In the genomic region with DNA sequence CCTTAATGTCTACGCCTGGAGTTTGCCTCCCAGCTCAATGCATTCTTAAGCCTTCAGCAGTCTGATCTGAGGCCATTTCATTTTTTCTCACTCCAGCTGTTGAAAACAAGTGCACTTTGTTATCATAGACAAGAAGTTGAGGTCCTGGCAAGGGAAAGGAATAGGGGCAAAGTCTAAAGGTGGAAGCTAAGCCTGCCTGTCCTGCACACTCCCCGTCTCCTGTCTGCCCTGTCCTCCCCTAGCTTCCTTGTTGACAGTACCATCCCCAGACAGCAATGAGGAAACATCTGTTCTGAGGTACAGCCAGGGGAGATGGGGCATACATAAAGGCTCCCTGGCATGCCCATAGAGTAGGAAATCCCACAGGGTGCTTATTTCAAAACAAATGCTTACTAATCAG, we compare ENCODE assay signal across 17 mouse cellular contexts.
"Had no signal": no experiment of that assay in that cellular context is flagged by ENCODE, and none has a peak within 500 bp of the region (broad histone marks: within the 10 kb centered on the region; RNA-seq: fewer than 3 reads in every experiment).

No protein-coding gene starts in this region.

- H3K36me3 ChIP-seq: hindbrain, embryonic 12.5 days; limb, embryonic 12.5 days; liver, embryonic 15.5 days; midbrain, embryonic 12.5 days; neural tube, embryonic 15.5 days; stomach, embryonic 15.5 days had no signal

- H3K4me3 ChIP-seq: hindbrain, embryonic 12.5 days; left cerebral cortex, adult 2 months; limb, embryonic 12.5 days; liver, embryonic 15.5 days; megakaryocyte, embryonic 14.5 days; midbrain, embryonic 12.5 days; neural tube, embryonic 15.5 days; stomach, embryonic 15.5 days had no signal

- ATAC-seq: hindbrain, embryonic 16.5 days; inflammation-experienced regulatory T-cells, adult 6 months; lung, postnatal 0 days had no signal

- H3K4me2 ChIP-seq: hindbrain, embryonic 12.5 days; limb, embryonic 12.5 days; liver, embryonic 11.5 days; liver, embryonic 15.5 days; midbrain, embryonic 12.5 days; neural tube, embryonic 15.5 days; stomach, embryonic 15.5 days had no signal

- H3K9ac ChIP-seq: hindbrain, embryonic 12.5 days; limb, embryonic 12.5 days; liver, embryonic 15.5 days; midbrain, embryonic 12.5 days; neural tube, embryonic 15.5 days; stomach, embryonic 15.5 days had no signal

- H3K9me3 ChIP-seq: hindbrain, embryonic 12.5 days; limb, embryonic 12.5 days; liver, embryonic 15.5 days; megakaryocyte, embryonic 14.5 days; midbrain, embryonic 12.5 days; neural tube, embryonic 15.5 days; stomach, embryonic 15.5 days had no signal

- DNase-seq: kidney, postnatal 4 days; lung, adult 2 months; spleen, adult 18-20 months; thymus, postnatal 4 days had no signal

- H3K4me1 ChIP-seq: hindbrain, embryonic 12.5 days; liver, embryonic 15.5 days; megakaryocyte, embryonic 14.5 days; midbrain, embryonic 12.5 days; neural tube, embryonic 15.5 days; stomach, embryonic 15.5 days had no signal

- H3K27me3 ChIP-seq: limb, embryonic 12.5 days; liver, embryonic 15.5 days; megakaryocyte, embryonic 14.5 days; neural tube, embryonic 15.5 days; stomach, embryonic 15.5 days had no signal

- H3K27ac ChIP-seq: hindbrain, embryonic 12.5 days; left cerebral cortex, adult 2 months; limb, embryonic 12.5 days; liver, embryonic 15.5 days; macrophage; midbrain, embryonic 12.5 days; neural tube, embryonic 15.5 days; stomach, embryonic 15.5 days had no signal
